Mouse (Mus musculus): Measurements from ENCODE around the gene Pih1d2.

The Pih1d2 gene

GRCm38 (mm10) chr9:50616766-50617603, at the start of gene Pih1d2, which contains the start of gene Nkapd1:
TSS of gene Pih1d2 (plus strand) at chr9:50617321.
TSS of gene Nkapd1 (minus strand) at chr9:50617464.
- DNase-seq (ENCODE audit: low spot score in 2 of 2) = peak; percentile 88 to 94

GRCm38 (mm10) chr9:50567372-50567771, 49.7 kb upstream of the Pih1d2 start:
- no peak for DNase-seq (ENCODE audit: low spot score in 2 of 2)

GRCm38 (mm10) chr9:50567881-50568280, 49.2 kb upstream of the Pih1d2 start:
- no peak for DNase-seq (ENCODE audit: low spot score in 2 of 2)

- no peak for DNase-seq (ENCODE audit: low spot score in 2 of 2)
Observed at GRCm38 (mm10) chr9:50569599-50570525, 47.3 kb upstream of the Pih1d2 start.

GRCm38 (mm10) chr9:50580370-50580769, 36.8 kb upstream of the Pih1d2 start:
- DNase-seq (ENCODE audit: low spot score in 2 of 2) = no peak

- DNase-seq (ENCODE audit: low spot score in 2 of 2) = no peak
Observed at GRCm38 (mm10) chr9:50585145-50585818, 31.8 kb upstream of the Pih1d2 start.

- no peak for DNase-seq (ENCODE audit: low spot score in 2 of 2)
Observed at GRCm38 (mm10) chr9:50586955-50587354, 30.2 kb upstream of the Pih1d2 start.

- no peak for DNase-seq (ENCODE audit: low spot score in 2 of 2)
Observed at GRCm38 (mm10) chr9:50590856-50591518, 26.1 kb upstream of the Pih1d2 start.

GRCm38 (mm10) chr9:50592955-50593354, 24.2 kb upstream of the Pih1d2 start:
- DNase-seq (ENCODE audit: low spot score in 2 of 2) = no peak

GRCm38 (mm10) chr9:50593544-50593943, 23.6 kb upstream of the Pih1d2 start:
- no peak for DNase-seq (ENCODE audit: low spot score in 2 of 2)

GRCm38 (mm10) chr9:50594794-50595417, 22.2 kb upstream of the Pih1d2 start:
- no peak for DNase-seq (ENCODE audit: low spot score in 2 of 2)

GRCm38 (mm10) chr9:50596973-50597372, 20.1 kb upstream of the Pih1d2 start:
- DNase-seq (ENCODE audit: low spot score in 2 of 2) = no peak

- no peak for DNase-seq (ENCODE audit: low spot score in 2 of 2)
Observed at GRCm38 (mm10) chr9:50601536-50601935, 15.6 kb upstream of the Pih1d2 start.

- DNase-seq (ENCODE audit: low spot score in 2 of 2) = no peak
Observed at GRCm38 (mm10) chr9:50602055-50602845, 14.9 kb upstream of the Pih1d2 start.

GRCm38 (mm10) chr9:50603189-50603997, 13.7 kb upstream of the Pih1d2 start, which contains the start of the genes Sdhd and Timm8b:
TSS of gene Sdhd (minus strand) at chr9:50603812.
TSS of gene Timm8b (plus strand) at chr9:50603910.
- DNase-seq (ENCODE audit: low spot score in 2 of 2) = peak; percentile 93 to 96

- DNase-seq (ENCODE audit: low spot score in 2 of 2) = no peak
Observed at GRCm38 (mm10) chr9:50603998-50604324, 13.2 kb upstream of the Pih1d2 start.

- no peak for DNase-seq (ENCODE audit: low spot score in 2 of 2)
Observed at GRCm38 (mm10) chr9:50604338-50604737, 12.8 kb upstream of the Pih1d2 start.

- peak in 1 of 2 experiments; percentile 48 for DNase-seq (ENCODE audit: low spot score in 2 of 2)
Observed at GRCm38 (mm10) chr9:50612115-50612514, 5.0 kb upstream of the Pih1d2 start.

- DNase-seq (ENCODE audit: low spot score in 2 of 2) = no peak
Observed at GRCm38 (mm10) chr9:50616161-50616560, 960 bp upstream of the Pih1d2 start.

Measured in frontal cortex, postnatal 36 days (tissue).